Mouse (Mus musculus): Measurements from ENCODE around the gene Cux1. TPM values are rescaled to one million over a fixed set of nuclear protein-coding genes. Genes with fewer than 3 reads are reported as not detected.

The Cux1 gene
- polyA plus RNA-seq, 1 experiment, result 284 TPM

DNA sequence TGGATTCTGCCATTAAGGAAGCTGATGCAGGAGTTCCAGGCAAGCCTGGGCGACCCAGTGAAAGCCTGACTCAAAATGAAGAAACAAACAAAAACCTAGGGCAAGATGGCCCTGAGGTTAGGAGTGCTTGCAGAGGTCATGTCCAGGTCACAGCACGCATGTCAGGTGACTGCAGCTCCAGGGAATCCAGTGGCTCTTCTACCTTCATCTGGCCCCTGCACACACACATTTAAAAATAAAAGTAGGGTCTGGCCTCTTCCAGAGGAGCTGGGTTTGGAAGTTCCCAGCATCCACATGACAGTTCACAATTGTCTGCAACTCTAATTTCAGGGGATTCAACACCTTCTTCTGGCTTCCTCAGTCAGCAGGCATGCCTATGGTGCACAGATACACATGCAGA, 21.7 kb upstream of the Cux1 start:
- TF ChIP-seq POLR2A (IDR thresholded peaks at IDR 0.05; ENCODE audit: insufficient read depth, low read depth, low read length) (no peak), CTCF (IDR thresholded peaks at IDR 0.05; ENCODE audit: insufficient read depth, low read depth, low read length) (no peak)
- H3K4me3 ChIP-seq (ENCODE audit: insufficient read depth, low read depth, low read length), result no peak overlapping the region
- WGBS, result 92% methylated on average over 2 of the region's 2 CpGs
- no peak overlapping the region for H3K27ac ChIP-seq (ENCODE audit: insufficient read depth, low read depth, low read length)
- H3K4me1 ChIP-seq (ENCODE audit: control insufficient read depth, insufficient read depth, low read length), result no peaks in the 10 kb centered on the region

DNA sequence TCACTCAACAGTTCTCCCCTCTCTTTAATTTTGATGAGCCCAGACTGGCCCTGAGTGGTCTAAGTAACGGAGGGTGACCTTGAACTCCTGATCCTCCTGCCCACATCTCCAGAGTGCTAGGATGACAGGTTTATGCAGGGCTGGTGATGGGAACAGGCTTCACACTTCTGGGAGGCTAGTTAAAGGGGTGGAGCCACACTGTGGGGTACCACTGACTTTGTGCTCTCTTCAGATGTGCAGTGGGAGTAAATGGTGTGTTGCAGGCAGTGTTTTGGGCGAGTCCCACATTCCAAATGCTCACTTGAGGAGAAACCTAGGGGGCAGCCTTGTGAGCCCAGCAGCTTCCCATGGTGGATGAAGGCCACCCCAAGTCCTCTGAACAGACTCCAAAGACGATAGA, 21.2 kb upstream of the Cux1 start:
- H3K4me1 ChIP-seq (ENCODE audit: control insufficient read depth, insufficient read depth, low read length), result no peaks in the 10 kb centered on the region
- no peak overlapping the region for H3K27ac ChIP-seq (ENCODE audit: insufficient read depth, low read depth, low read length)
- H3K4me3 ChIP-seq (ENCODE audit: insufficient read depth, low read depth, low read length), result no peak overlapping the region
- TF ChIP-seq POLR2A (IDR thresholded peaks at IDR 0.05; ENCODE audit: insufficient read depth, low read depth, low read length) (no peak), CTCF (IDR thresholded peaks at IDR 0.05; ENCODE audit: insufficient read depth, low read depth, low read length) (no peak)
- WGBS, result 80% methylated on average over 3 of the region's 3 CpGs

DNA sequence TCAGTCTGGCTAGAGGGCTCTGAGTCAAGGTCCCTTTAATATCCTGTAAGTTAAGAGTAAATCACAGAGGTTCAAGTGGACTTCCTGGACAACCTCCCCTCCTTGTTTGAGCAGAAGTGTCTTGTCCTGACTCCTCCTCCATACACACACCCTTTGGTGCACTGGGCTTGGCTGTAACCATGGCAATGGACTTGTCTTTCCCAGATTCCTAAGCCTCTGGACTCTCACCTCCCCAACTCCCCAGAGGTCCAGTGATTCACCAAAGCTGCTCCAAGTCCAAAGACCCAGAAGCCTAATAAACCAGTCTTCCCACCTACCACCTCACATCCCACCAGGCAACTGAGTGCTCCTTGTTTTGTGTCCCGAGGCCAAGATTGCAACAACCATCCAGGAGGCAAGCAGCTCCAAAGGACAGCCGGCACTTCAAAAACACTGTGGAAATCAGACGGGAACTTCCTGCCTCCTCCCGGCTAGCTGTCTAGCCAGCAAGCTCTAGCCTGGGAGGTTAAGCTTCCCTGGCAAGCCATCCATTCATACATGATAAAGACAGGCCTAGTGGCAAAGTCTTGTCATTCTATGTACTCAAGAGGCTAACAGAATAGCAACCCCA, 17.5 kb upstream of the Cux1 start:
- 74% methylated on average over 4 of the region's 4 CpGs for WGBS
- Histone ChIP-seq H3K4me3 (ENCODE audit: insufficient read depth, low read depth, low read length) (no peak overlapping the region), H3K27ac (ENCODE audit: insufficient read depth, low read depth, low read length) (no peak overlapping the region), H3K4me1 (ENCODE audit: control insufficient read depth, insufficient read depth, low read length) (no peaks in the 10 kb centered on the region)
- TF ChIP-seq POLR2A (IDR thresholded peaks at IDR 0.05; ENCODE audit: insufficient read depth, low read depth, low read length) (no peak), CTCF (IDR thresholded peaks at IDR 0.05; ENCODE audit: insufficient read depth, low read depth, low read length) (no peak)

DNA sequence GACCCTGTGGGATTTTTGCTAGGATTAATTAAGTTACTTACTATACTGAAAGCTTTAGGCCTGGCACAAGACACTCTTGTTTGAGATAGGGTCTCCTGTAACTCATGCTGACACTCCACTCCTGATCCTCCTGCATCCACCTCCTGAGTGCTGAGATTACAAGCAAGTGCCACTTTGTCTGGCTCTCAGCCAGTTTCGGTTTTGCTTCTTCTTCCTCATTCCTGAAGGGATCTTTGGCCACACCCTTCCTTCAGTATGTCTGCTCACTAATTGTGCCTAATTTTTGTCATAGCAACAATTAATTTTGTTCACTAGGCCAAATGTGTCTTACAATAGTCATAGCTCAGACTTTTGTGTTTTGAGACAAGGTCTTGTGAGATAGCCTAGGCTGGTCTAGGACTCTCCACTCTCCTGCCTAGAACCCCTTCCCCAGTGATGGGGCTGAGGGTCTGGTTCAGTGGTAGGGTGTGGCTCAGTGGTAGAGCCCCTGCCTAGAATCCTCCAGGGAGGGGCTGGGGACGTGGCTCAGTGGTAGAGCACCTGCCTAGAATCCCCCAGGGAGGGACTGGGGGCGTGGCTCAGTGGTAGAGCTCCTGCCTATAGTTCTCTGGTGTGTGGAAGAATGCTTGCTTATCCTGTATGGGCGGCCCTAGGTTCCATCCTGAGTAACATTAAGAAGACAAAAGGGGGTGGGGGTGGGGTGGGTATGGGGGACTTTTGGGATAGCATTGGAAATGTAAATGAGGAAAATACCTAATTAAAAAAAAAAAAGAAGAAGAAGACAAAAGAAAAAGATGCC, 16.6 kb upstream of the Cux1 start:
- Histone ChIP-seq H3K4me1 (ENCODE audit: control insufficient read depth, insufficient read depth, low read length) (no peaks in the 10 kb centered on the region), H3K4me3 (ENCODE audit: insufficient read depth, low read depth, low read length) (no peak overlapping the region), H3K27ac (ENCODE audit: insufficient read depth, low read depth, low read length) (no peak overlapping the region)
- 74% methylated on average over 4 of the region's 4 CpGs for WGBS
- TF ChIP-seq CTCF (IDR thresholded peaks at IDR 0.05; ENCODE audit: insufficient read depth, low read depth, low read length) (no peak), POLR2A (IDR thresholded peaks at IDR 0.05; ENCODE audit: insufficient read depth, low read depth, low read length) (no peak)

DNA sequence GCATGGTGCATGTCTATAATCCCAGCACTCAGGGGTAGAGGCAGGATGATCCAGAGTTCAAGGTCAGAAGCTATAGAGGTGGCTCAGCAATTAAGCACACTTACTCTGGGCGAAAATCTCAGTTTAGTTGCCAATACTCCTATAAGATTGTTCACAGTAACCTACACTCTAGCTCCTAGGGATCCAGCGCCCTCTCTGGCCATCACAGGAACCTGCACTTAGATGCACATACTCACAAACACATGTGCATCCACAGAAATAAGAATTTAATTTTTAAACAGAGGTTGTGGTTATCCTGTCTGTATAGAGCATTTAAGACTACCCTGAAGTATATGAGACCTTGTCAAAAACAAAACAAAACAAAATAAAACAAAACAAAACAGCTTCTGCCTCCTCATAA, 16.0 kb upstream of the Cux1 start:
- Histone ChIP-seq H3K27ac (ENCODE audit: insufficient read depth, low read depth, low read length) (no peak overlapping the region), H3K4me3 (ENCODE audit: insufficient read depth, low read depth, low read length) (no peak overlapping the region), H3K4me1 (ENCODE audit: control insufficient read depth, insufficient read depth, low read length) (no peaks in the 10 kb centered on the region)
- 92% methylated on average over 2 of the region's 2 CpGs for WGBS
- no peak for TF ChIP-seq CTCF (IDR thresholded peaks at IDR 0.05; ENCODE audit: insufficient read depth, low read depth, low read length)
- TF ChIP-seq POLR2A (IDR thresholded peaks at IDR 0.05; ENCODE audit: insufficient read depth, low read depth, low read length), result no peak

DNA sequence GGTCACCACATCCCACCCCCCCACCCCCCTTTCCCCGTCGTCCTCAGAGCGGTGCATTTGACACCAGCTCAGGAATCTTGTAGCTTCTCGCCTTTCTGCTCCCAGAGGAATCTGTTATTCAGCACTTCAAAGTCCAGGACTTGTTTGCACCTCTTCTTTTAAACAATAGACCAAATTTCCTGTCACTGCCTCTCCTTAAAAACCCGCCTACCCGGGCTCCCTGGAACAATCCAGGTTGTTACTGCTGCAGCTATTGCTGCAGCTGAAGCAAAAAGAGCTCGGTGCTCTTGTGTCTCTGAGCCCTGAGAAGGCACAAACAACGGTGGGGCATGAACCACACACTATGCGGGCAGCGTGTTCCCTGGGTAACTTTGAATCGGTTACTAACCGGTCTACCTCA, 14.9 kb upstream of the Cux1 start:
- Histone ChIP-seq H3K27ac (ENCODE audit: insufficient read depth, low read depth, low read length) (no peak overlapping the region), H3K4me3 (ENCODE audit: insufficient read depth, low read depth, low read length) (no peak overlapping the region), H3K4me1 (ENCODE audit: control insufficient read depth, insufficient read depth, low read length) (no peaks in the 10 kb centered on the region)
- TF ChIP-seq POLR2A (IDR thresholded peaks at IDR 0.05; ENCODE audit: insufficient read depth, low read depth, low read length), result no peak
- no peak for TF ChIP-seq CTCF (IDR thresholded peaks at IDR 0.05; ENCODE audit: insufficient read depth, low read depth, low read length)
- WGBS, result 15% methylated on average over 12 of the region's 12 CpGs

DNA sequence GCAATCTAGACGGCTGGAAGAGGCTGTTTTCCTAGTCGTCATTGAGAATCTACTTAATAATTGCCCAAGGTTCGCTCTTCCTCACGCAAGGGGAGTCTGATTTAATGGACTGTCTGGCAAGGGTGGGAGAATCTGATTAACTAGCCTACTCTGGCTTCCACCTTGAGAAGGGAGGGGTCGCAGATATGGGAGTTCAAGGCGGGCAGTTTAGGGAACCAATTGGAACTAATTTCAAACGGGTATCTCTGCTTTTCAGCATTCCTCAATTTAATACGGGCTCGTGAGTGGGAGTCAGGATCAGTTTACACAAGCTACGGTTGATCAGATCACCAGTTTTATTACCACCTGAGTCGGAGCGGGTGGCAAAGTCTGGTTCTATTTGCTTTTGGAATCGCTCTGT, 14.3 kb upstream of the Cux1 start:
- no peak for TF ChIP-seq POLR2A (IDR thresholded peaks at IDR 0.05; ENCODE audit: insufficient read depth, low read depth, low read length)
- no peak for TF ChIP-seq CTCF (IDR thresholded peaks at IDR 0.05; ENCODE audit: insufficient read depth, low read depth, low read length)
- Histone ChIP-seq H3K27ac (ENCODE audit: insufficient read depth, low read depth, low read length) (no peak overlapping the region), H3K4me3 (ENCODE audit: insufficient read depth, low read depth, low read length) (no peak overlapping the region), H3K4me1 (ENCODE audit: control insufficient read depth, insufficient read depth, low read length) (no peaks in the 10 kb centered on the region)
- 5% methylated on average over 13 of the region's 13 CpGs for whole genome bisulfite sequencing

DNA sequence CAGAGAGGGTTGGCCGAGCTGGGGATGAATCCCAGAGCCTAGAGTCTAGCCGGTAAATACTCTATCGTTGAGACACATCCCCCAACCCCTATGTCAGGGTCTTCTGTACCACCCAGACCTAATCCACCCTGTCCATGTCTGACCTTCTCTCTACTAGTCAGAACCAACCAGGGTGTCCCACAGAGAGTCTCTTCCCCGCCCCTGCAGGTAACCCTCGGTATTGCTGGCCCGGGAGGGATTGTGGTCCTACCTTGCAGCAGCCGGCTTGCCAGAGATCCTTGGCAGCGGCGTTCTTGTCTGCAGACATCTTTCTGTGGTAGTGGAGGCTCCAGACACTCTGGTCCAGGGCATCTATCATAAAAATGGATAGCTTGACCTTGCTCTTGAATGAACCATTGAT, 13.9 kb upstream of the Cux1 start:
- Histone ChIP-seq H3K4me1 (ENCODE audit: control insufficient read depth, insufficient read depth, low read length) (no peaks in the 10 kb centered on the region), H3K27ac (ENCODE audit: insufficient read depth, low read depth, low read length) (no peak overlapping the region), H3K4me3 (ENCODE audit: insufficient read depth, low read depth, low read length) (no peak overlapping the region)
- TF ChIP-seq CTCF (IDR thresholded peaks at IDR 0.05; ENCODE audit: insufficient read depth, low read depth, low read length), result no peak
- TF ChIP-seq POLR2A (IDR thresholded peaks at IDR 0.05; ENCODE audit: insufficient read depth, low read depth, low read length), result no peak
- 24% methylated on average over 9 of the region's 9 CpGs for WGBS

DNA sequence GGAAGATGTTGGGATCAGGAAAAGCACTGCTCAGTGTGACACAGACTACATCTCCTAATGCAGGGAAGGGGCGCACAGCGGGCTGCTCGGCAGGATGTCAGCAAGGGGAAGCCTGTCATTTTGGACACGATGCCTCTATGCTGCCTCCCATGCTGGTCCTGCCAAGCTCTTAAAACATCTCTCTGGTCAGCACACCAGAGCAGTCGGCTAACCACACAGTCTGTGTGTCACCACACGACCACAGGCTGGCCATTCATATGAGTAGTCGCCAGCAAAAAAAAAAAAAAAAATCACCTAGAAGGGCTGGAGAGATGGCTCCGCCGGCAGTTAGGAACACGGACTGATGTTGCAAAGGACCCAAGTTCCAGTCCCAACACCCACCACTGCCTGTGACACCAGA, 10.9 kb upstream of the Cux1 start:
- Histone ChIP-seq H3K27ac (ENCODE audit: insufficient read depth, low read depth, low read length) (no peak overlapping the region), H3K4me3 (ENCODE audit: insufficient read depth, low read depth, low read length) (no peak overlapping the region), H3K4me1 (ENCODE audit: control insufficient read depth, insufficient read depth, low read length) (no peaks in the 10 kb centered on the region)
- no peak for TF ChIP-seq POLR2A (IDR thresholded peaks at IDR 0.05; ENCODE audit: insufficient read depth, low read depth, low read length)
- TF ChIP-seq CTCF (IDR thresholded peaks at IDR 0.05; ENCODE audit: insufficient read depth, low read depth, low read length), result no peak
- 69% methylated on average over 10 of the region's 10 CpGs for whole genome bisulfite sequencing

All from olfactory bulb, adult 2 months (tissue).